Mouse (Mus musculus) E14TG2a.4 (cell line): ENCODE data around the gene Emilin3.

Experiments used
- H3K27me3 ChIP-seq: 2 replicates; pipeline ENCODE4 v1.6.1; 2014; ENCODE audit warnings: low read length, control low read depth; ENCODE audit not compliant: insufficient read depth
- H3K36me3 ChIP-seq: 2 replicates; pipeline ENCODE4 v1.6.1; 2014; ENCODE audit warnings: low read length, control low read depth; ENCODE audit not compliant: insufficient read depth
- H3K4me1 ChIP-seq: replicated peaks from 2 replicates; pipeline ENCODE4 v1.6.1; 2014; ENCODE audit warnings: low read depth, low read length, control low read depth
- H3K4me3 ChIP-seq: replicated peaks from 2 replicates; pipeline ENCODE4 v1.5.1; 2014; ENCODE audit warnings: mild to moderate bottlenecking, low read length
- H3K9me3 ChIP-seq: 2 replicates; pipeline ENCODE4 v1.6.1; 2014; ENCODE audit warnings: low read length, control low read depth
- CTCF ChIP-seq: conservative IDR thresholded peaks from 2 replicates; pipeline ENCODE4 v1.5.1; 2014; ENCODE audit warnings: low read length
- NANOG ChIP-seq: IDR thresholded peaks from 2 replicates; pipeline ENCODE4 v1.6.1; 2014; ENCODE audit warnings: borderline replicate concordance, low read length, mixed read lengths
- POU5F1 ChIP-seq: IDR thresholded peaks from 2 replicates; pipeline ENCODE4 v1.6.1; 2014; ENCODE audit warnings: low read length, borderline replicate concordance

The Emilin3 gene

DNA sequence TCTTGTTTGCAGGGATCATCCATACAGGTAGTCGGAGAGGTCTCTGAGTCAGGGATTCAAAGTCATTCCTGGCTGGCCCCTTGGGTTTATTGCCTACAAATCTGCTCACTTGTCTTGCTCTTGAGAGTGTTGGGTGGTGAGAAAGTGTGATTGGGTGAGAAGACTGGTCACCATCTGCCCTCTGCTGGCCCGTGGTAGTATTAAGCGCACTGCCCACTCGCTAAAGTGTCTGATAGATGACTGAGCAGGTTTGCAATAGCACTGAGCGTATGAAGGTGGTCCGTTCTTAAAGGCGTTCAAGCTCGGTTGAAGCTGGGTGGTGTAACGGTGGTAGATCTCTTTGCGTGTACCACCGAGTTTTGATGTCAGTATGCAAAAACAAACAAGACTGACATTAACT, 24.8 kb downstream of the Emilin3 start:
- Histone ChIP-seq H3K9me3 (no peaks in the 10 kb centered on the region), H3K27me3 (peaks cover 6% of the 10 kb centered on the region), H3K36me3 (no peaks in the 10 kb centered on the region), H3K4me3 (peak overlapping the region; percentile 81), H3K4me1 (peaks cover 13% of the 10 kb centered on the region)
- TF ChIP-seq POU5F1 (no peak), CTCF (peak; percentile 53)

DNA sequence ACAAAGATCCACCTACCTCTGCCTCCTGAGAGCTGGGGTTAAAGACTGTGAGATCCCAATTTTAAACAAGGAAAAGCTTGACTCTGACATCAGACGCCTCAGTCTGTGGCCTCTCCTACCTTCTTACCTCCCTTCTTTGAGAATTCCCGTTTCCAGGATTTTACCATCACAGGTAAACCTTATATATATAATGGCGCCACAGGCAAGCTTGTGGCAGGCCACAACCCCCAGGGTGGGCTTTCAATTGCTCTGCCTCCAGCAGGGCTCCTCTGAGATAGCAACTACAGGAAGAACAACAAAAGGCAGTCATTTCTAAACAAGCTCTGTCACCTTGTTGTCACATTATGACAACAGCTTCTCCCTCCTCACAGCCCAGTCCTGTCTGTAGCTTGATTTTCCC, 25.9 kb downstream of the Emilin3 start:
- no peaks in the 10 kb centered on the region for H3K36me3 ChIP-seq
- peaks cover 17% of the 10 kb centered on the region for H3K4me1 ChIP-seq
- H3K9me3 ChIP-seq = no peaks in the 10 kb centered on the region
- no peak overlapping the region for H3K4me3 ChIP-seq
- H3K27me3 ChIP-seq = peaks cover 4% of the 10 kb centered on the region
- TF ChIP-seq CTCF (no peak), POU5F1 (no peak), NANOG (no peak)

- TF ChIP-seq NANOG (no peak), CTCF (peak; percentile 60)
- no peaks in the 10 kb centered on the region for H3K9me3 ChIP-seq
- peaks cover 17% of the 10 kb centered on the region for H3K4me1 ChIP-seq
- no peaks in the 10 kb centered on the region for H3K36me3 ChIP-seq
- no peak overlapping the region for H3K4me3 ChIP-seq
- peaks cover 4% of the 10 kb centered on the region for H3K27me3 ChIP-seq
Measured at GRCm38 (mm10) chr2:160884830-160885229, 27.3 kb downstream of the Emilin3 start.

DNA sequence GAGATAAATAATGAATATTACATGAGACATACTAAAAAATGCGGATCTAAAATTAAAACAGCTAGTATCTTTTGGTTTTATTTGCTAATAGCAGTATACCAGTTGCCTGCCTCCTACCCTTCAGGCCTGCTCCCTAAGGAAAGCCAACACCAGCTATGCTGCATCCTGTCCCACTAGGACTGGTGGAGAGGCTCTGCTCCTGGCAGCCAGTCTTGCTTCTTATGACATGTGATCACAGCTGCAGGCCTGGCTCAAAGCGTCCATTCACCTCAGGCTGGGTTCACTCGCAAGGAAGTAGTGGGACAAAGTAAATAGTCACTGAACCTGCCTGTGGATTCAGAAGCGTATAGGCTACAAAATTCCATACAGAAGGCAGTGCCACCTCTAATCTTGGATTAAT, 28.2 kb downstream of the Emilin3 start:
- Histone ChIP-seq H3K36me3 (no peaks in the 10 kb centered on the region), H3K27me3 (peaks cover 4% of the 10 kb centered on the region), H3K4me1 (peaks cover 17% of the 10 kb centered on the region), H3K4me3 (no peak overlapping the region), H3K9me3 (no peaks in the 10 kb centered on the region)
- no peak for TF ChIP-seq NANOG
- TF ChIP-seq POU5F1 = no peak
- TF ChIP-seq CTCF = no peak

DNA sequence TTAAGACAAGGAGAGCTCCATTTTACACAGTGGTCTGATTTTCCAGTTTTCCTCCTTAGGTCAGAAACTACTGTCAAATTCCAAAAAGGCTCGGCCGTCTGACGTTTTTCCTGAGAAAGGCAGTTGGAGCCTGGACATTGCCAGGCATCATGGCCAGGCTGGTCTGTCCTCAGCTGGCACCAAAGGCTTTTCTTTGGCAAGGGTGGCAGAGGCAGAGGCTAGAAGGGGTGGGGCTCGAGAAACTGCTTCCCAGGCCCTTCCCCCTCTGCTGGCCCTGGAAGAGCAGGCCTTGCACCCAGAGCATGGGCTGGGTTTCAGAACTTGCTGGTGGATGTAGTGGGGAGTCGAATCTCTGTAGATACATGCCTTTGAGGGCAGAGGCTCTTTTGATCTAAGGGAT, 29.7 kb downstream of the Emilin3 start:
- Histone ChIP-seq H3K9me3 (no peaks in the 10 kb centered on the region), H3K4me1 (peaks cover 8% of the 10 kb centered on the region), H3K4me3 (no peak overlapping the region), H3K27me3 (peaks cover 4% of the 10 kb centered on the region), H3K36me3 (no peaks in the 10 kb centered on the region)
- no peak for TF ChIP-seq NANOG
- TF ChIP-seq CTCF = no peak
- no peak for TF ChIP-seq POU5F1

GRCm38 (mm10) chr2:160881462-160882101, 30.5 kb downstream of the Emilin3 start:
- no peak for TF ChIP-seq POU5F1
- no peak for TF ChIP-seq NANOG
- no peak for TF ChIP-seq CTCF
- Histone ChIP-seq H3K9me3 (no peaks in the 10 kb centered on the region), H3K36me3 (no peaks in the 10 kb centered on the region), H3K27me3 (peaks cover 4% of the 10 kb centered on the region), H3K4me1 (peaks cover 7% of the 10 kb centered on the region), H3K4me3 (no peak overlapping the region)

GRCm38 (mm10) chr2:160880453-160881195, 31.5 kb downstream of the Emilin3 start, which contains the start of gene Lpin3:
Gene Lpin3, plus strand, starts transcription at chr2:160880670.
- Histone ChIP-seq H3K9me3 (0 out of 2 replicates have a peak, but pooled peaks cover 7% of the 10 kb centered on the region), H3K27me3 (peaks cover 4% of the 10 kb centered on the region), H3K36me3 (no peaks in the 10 kb centered on the region), H3K4me1 (peaks cover 7% of the 10 kb centered on the region), H3K4me3 (no peak within 1 kb of the TSS)
- TF ChIP-seq POU5F1 (no peak), CTCF (no peak), NANOG (no peak)

DNA sequence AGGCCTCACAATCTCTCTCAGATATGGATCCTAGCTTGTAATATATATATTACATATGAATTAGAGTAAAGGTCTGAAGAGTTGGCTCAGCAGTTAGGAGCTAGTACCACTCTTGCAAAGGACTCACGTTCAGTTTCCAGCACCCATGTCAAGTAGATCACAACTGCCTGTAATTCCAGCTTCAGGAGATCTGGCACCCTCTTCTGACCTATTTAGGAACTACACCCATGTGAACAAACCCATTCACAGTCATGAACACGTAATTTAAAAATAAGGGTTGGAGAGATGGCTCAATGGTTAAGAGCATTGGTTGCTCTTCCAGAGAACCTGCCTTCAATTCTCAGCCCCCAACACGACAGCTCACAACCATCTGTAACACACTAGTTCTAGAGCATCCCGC, 36.0 kb downstream of the Emilin3 start:
- Histone ChIP-seq H3K4me3 (no peak overlapping the region), H3K9me3 (0 out of 2 replicates have a peak, but pooled peaks cover 7% of the 10 kb centered on the region), H3K36me3 (no peaks in the 10 kb centered on the region), H3K4me1 (peaks cover 10% of the 10 kb centered on the region), H3K27me3 (peaks cover 15% of the 10 kb centered on the region)
- peak; percentile 90 for TF ChIP-seq CTCF
- TF ChIP-seq POU5F1 = no peak
